Mouse (Mus musculus) bone marrow, adult 2 months (tissue): Measurements from ENCODE around the gene Large1. TPM values are rescaled to one million over a fixed set of nuclear protein-coding genes. Genes with fewer than 3 reads are reported as not detected.

Experiments used
- H3K27ac ChIP-seq: fragments of 200-500 bp; 2 replicates; pipeline ENCODE4 v1.5.1; 2012; ENCODE audit warnings: low read depth, mild to moderate bottlenecking, control low read depth, inconsistent platforms, low read length; ENCODE audit not compliant: control insufficient read depth, poor library complexity, insufficient read depth
- H3K4me1 ChIP-seq: fragments of 200-500 bp; 2 replicates; pipeline ENCODE4 v1.6.1; 2011; ENCODE audit warnings: low read length; ENCODE audit not compliant: control insufficient read depth, insufficient read depth
- H3K4me3 ChIP-seq: fragments of 200-500 bp; replicated peaks from 2 replicates; pipeline ENCODE3; 2011; ENCODE audit warnings: mild to moderate bottlenecking, low read depth, low read length, control low read depth; ENCODE audit not compliant: control insufficient read depth
- CTCF ChIP-seq: fragments of 200-500 bp; IDR thresholded peaks from 2 replicates; pipeline ENCODE4 v1.5.1; 2011; ENCODE audit warnings: low read length, control low read depth; ENCODE audit not compliant: control insufficient read depth, insufficient read depth
- POLR2A ChIP-seq: fragments of 200-500 bp; IDR thresholded peaks from 2 replicates; pipeline ENCODE4 v1.6.1; 2011; ENCODE audit warnings: low read depth, mild to moderate bottlenecking, control low read depth, low read length, borderline replicate concordance; ENCODE audit not compliant: control insufficient read depth
- whole genome bisulfite sequencing: fragments of 180-500 bp; shearing (Covaris S2); methylation state at CpG from one replicate; pipeline ENCODE4 v1.1.7; 2018; 5-methylcytosine and 5-hydroxymethylcytosine counted together
- polyA plus RNA-seq: library from polyadenylated mRNA; stranded (reverse); fragments of >200 nt; gene quantifications from 2 replicates; pipeline ENCODE4 v1.2.4, GENCODE M21; 2011; ENCODE audit warnings: low replicate concordance; ENCODE audit not compliant: missing spikeins, insufficient read depth, insufficient read length

Large1 gene
- polyA plus RNA-seq, 1 experiment, result 2.1 TPM

- WGBS, result 84% methylated on average over 4 of the region's 4 CpGs
- H3K4me3 ChIP-seq, result no peak overlapping the region
- H3K27ac ChIP-seq, result no peak overlapping the region
- H3K4me1 ChIP-seq, result no peaks in the 10 kb centered on the region
- no peak for TF ChIP-seq POLR2A
- TF ChIP-seq CTCF, result no peak
Measured at GRCm38 (mm10) chr8:72780644-72781043, 572.7 kb downstream of the Large1 start.

DNA sequence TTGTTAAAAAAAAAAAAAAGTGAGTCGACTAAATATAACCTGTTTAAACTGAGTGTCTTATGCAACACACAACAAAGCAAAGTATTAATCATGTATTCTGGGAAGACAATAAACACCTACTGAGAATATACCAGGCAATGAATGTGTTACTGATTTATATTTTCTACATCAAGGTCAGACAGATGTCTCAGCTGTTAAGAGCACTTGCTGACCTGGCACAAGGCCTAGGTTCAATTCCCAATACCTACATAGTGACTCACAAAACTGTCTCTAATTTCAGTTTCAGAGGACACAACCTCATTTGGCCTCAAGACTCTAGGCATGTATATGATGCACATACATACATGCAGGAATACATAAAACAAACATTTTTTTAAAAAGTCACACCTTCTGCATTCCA is 575.5 kb downstream of the Large1 start:
- H3K4me1 ChIP-seq, result no peaks in the 10 kb centered on the region
- H3K4me3 ChIP-seq, result no peak overlapping the region
- no peak overlapping the region for H3K27ac ChIP-seq
- 74% methylated on average over 1 of the region's 1 CpGs for WGBS
- TF ChIP-seq CTCF (no peak), POLR2A (no peak)

DNA sequence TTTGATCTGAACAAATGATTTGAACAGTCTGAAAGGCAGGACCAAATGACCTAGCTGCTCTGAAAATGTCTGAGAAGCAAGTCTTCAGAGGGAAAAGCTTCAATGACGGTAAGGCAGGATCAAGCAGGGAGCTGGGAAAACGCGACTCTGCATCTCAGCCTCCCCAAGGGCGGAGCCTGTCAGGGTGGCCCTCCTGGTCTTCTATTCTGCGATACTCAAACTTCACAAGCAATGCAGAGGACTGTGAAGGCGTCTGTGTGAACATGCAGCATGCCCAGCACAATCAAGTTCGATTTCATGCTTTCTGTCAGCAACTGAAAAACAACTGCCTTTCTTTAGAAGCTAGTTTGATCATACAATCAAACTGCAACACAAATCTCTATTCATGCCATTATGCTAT is 586.6 kb downstream of the Large1 start:
- no peak overlapping the region for H3K4me3 ChIP-seq
- TF ChIP-seq POLR2A, result no peak
- no peak for TF ChIP-seq CTCF
- no peak overlapping the region for H3K27ac ChIP-seq
- H3K4me1 ChIP-seq, result no peaks in the 10 kb centered on the region; the same call in 1 of the 2 replicates
- WGBS, result 73% methylated on average over 7 of the region's 7 CpGs

DNA sequence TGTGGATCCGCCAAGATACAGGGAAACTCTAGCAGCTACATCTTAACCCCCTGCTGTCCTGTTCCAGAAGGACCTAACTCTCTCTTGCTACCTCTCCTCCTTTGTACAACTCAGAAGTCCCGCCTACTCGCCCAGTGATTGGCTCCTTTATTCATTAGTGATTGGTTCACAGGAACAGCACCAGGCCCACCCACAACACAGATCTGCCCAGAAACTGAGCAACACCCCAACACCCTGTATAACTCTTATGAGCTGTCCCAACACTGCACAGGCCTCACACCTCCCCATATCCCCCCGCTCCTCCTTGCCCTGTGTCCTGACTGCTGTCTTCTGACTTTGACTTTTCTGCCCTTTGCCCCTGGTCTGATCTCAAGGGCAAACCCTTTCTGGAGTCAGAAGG is 587.6 kb downstream of the Large1 start:
- Histone ChIP-seq H3K4me3 (no peak overlapping the region), H3K4me1 (no peaks in the 10 kb centered on the region; the same call in 1 of the 2 replicates), H3K27ac (no peak overlapping the region)
- 74% methylated on average over 4 of the region's 4 CpGs for WGBS
- no peak for TF ChIP-seq POLR2A
- no peak for TF ChIP-seq CTCF
